8 mouse cellular contexts compared by ENCODE assay signal in genomic region chr14:11556356-11557130, GRCm38 (mm10). TPM values are rescaled to one million over a fixed set of nuclear protein-coding genes. Genes with fewer than 3 reads are reported as not detected.
DNase-seq lines count a peak whose midpoint lies in the region; ATAC-seq and TF ChIP-seq lines count a peak whose summit lies in the region.

No protein-coding gene starts in this region.

- peak; percentile 32 for DNase-seq in ovary, postnatal 10 days (ENCODE audit: low spot score)
- DNase-seq in ovary, adult 18-20 months (ENCODE audit: low spot score) = no peak
- peak; percentile 65 for DNase-seq in kidney, postnatal 0 days (ENCODE audit: low spot score)
- peak; percentile 82 for DNase-seq in midbrain, postnatal 0 days (ENCODE audit: low spot score)
- peak; percentile 55 for DNase-seq in urinary bladder, postnatal 14 days (ENCODE audit: low spot score)

- peak overlapping the region; percentile 79 for H3K4me2 ChIP-seq in forebrain, embryonic 13.5 days
- H3K4me2 ChIP-seq in heart, embryonic 14.5 days (ENCODE audit: low read length) = peak overlapping the region; percentile 95
- peak overlapping the region; percentile 79 for H3K4me2 ChIP-seq in kidney, postnatal 0 days (ENCODE audit: low read length)
- peak overlapping the region; percentile 91 for H3K4me2 ChIP-seq in limb, embryonic 15.5 days
- H3K4me2 ChIP-seq in midbrain, postnatal 0 days (ENCODE audit: low read depth, low read length, poor library complexity, severe bottlenecking) = peak overlapping the region; percentile 84

- no peaks in the 10 kb centered on the region for H3K9me3 ChIP-seq in forebrain, embryonic 13.5 days (replicated peaks)
- H3K9me3 ChIP-seq in heart, embryonic 14.5 days (ENCODE audit: control insufficient read depth, low read length) = no peaks in the 10 kb centered on the region
- no peaks in the 10 kb centered on the region for H3K9me3 ChIP-seq in kidney, postnatal 0 days (replicated peaks; ENCODE audit: low read length)
- H3K9me3 ChIP-seq in limb, embryonic 15.5 days = no peaks in the 10 kb centered on the region
- H3K9me3 ChIP-seq in midbrain, postnatal 0 days (ENCODE audit: low read length) = no peaks in the 10 kb centered on the region

- 6% methylated on average over 26 of the region's 26 CpGs for WGBS in forebrain, embryonic 13.5 days
- 3% methylated on average over 26 of the region's 26 CpGs for WGBS in heart, embryonic 14.5 days
- 1% methylated on average over 26 of the region's 26 CpGs for WGBS in kidney, postnatal 0 days
- WGBS in limb, embryonic 15.5 days = 2% methylated on average over 26 of the region's 26 CpGs
- WGBS in midbrain, postnatal 0 days = 3% methylated on average over 26 of the region's 26 CpGs

- H3K36me3 ChIP-seq in forebrain, embryonic 13.5 days (ENCODE audit: poor library complexity, severe bottlenecking) = no peaks in the 10 kb centered on the region
- no peaks in the 10 kb centered on the region for H3K36me3 ChIP-seq in heart, embryonic 14.5 days (ENCODE audit: control insufficient read depth, insufficient read depth, low read length)
- H3K36me3 ChIP-seq in kidney, postnatal 0 days (ENCODE audit: insufficient read depth, low read length) = no peaks in the 10 kb centered on the region
- no peaks in the 10 kb centered on the region for H3K36me3 ChIP-seq in limb, embryonic 15.5 days
- no peaks in the 10 kb centered on the region for H3K36me3 ChIP-seq in midbrain, postnatal 0 days (ENCODE audit: insufficient read depth, low read length)

- peak; percentile 72 for TF ChIP-seq CTCF in kidney, postnatal 0 days (IDR thresholded peaks at IDR 0.05; ENCODE audit: low read depth)
- no peak; the same call in 1 of the 2 replicates for TF ChIP-seq CTCF in midbrain, postnatal 0 days (IDR thresholded peaks at IDR 0.05)

- no peaks in the 10 kb centered on the region for H3K27me3 ChIP-seq in forebrain, embryonic 13.5 days
- no peaks in the 10 kb centered on the region for H3K27me3 ChIP-seq in heart, embryonic 14.5 days (ENCODE audit: control insufficient read depth, insufficient read depth, low read length)
- no peaks in the 10 kb centered on the region for H3K27me3 ChIP-seq in kidney, postnatal 0 days (ENCODE audit: insufficient read depth, low read length)
- H3K27me3 ChIP-seq in limb, embryonic 15.5 days = no peaks in the 10 kb centered on the region
- no peaks in the 10 kb centered on the region for H3K27me3 ChIP-seq in midbrain, postnatal 0 days (ENCODE audit: insufficient read depth, low read length)

- peaks cover 26% of the 10 kb centered on the region for H3K4me1 ChIP-seq in forebrain, embryonic 13.5 days
- peaks cover 9 to 21% of the 10 kb centered on the region in 2 experiments for H3K4me1 ChIP-seq in heart, embryonic 14.5 days (ENCODE audit: control insufficient read depth in 2 of 2, insufficient read depth in 2 of 2, low read length in 2 of 2)
- H3K4me1 ChIP-seq in kidney, postnatal 0 days (replicated peaks; ENCODE audit: insufficient read depth, low read length) = 0 out of 2 replicates have a peak, but pooled peaks cover 14% of the 10 kb centered on the region
- H3K4me1 ChIP-seq in limb, embryonic 15.5 days = peaks cover 30% of the 10 kb centered on the region
- no peaks in the 10 kb centered on the region for H3K4me1 ChIP-seq in midbrain, postnatal 0 days (ENCODE audit: insufficient read depth, low read length)

- H3K27ac ChIP-seq in forebrain, embryonic 13.5 days = 0 out of 2 replicates have a peak overlapping the region, but pooled peaks have one; percentile 22
- 0 out of 4 replicates have a peak overlapping the region, but pooled peaks of 1 of the 2 experiments have one; percentile 6 for H3K27ac ChIP-seq in heart, embryonic 14.5 days (replicated peaks in 1 of 2; ENCODE audit: control insufficient read depth in 1 of 2, insufficient read depth in 1 of 2, low read depth in 2 of 2, low read length in 2 of 2)
- 0 out of 2 replicates have a peak overlapping the region, but pooled peaks have one; percentile 13 for H3K27ac ChIP-seq in kidney, postnatal 0 days
- no peak overlapping the region for H3K27ac ChIP-seq in limb, embryonic 15.5 days
- H3K27ac ChIP-seq in midbrain, postnatal 0 days (ENCODE audit: low read depth, low read length) = peak overlapping the region; percentile 82

- peak; percentile 6 for ATAC-seq in forebrain, embryonic 13.5 days
- ATAC-seq in heart, embryonic 14.5 days (ENCODE audit: insufficient number of reproducible peaks, insufficient read depth, low FRiP score, low read depth) = no peak
- ATAC-seq in kidney, postnatal 0 days (replicated peaks; ENCODE audit: low FRiP score, low read depth) = no peak
- no peak for ATAC-seq in limb, embryonic 15.5 days (ENCODE audit: insufficient number of reproducible peaks, low FRiP score, low TSS enrichment, low read depth)
- peak; percentile 26; the same call in 1 of the 2 replicates for ATAC-seq in midbrain, postnatal 0 days (ENCODE audit: low FRiP score)

- peak overlapping the region; percentile 79 for H3K9ac ChIP-seq in forebrain, embryonic 13.5 days
- peak overlapping the region; percentile 93 for H3K9ac ChIP-seq in heart, embryonic 14.5 days (ENCODE audit: low read length)
- H3K9ac ChIP-seq in kidney, postnatal 0 days (ENCODE audit: low read depth, low read length) = peak overlapping the region; percentile 80
- no peak overlapping the region for H3K9ac ChIP-seq in limb, embryonic 15.5 days
- peak overlapping the region; percentile 83 for H3K9ac ChIP-seq in midbrain, postnatal 0 days (replicated peaks; ENCODE audit: low read length, poor library complexity, severe bottlenecking)

- H3K4me3 ChIP-seq in forebrain, embryonic 13.5 days = peak overlapping the region; percentile 76
- peak overlapping the region; percentile 72 to 93 for H3K4me3 ChIP-seq in heart, embryonic 14.5 days (ENCODE audit: control insufficient read depth in 1 of 2, insufficient read depth in 1 of 2, low read depth in 1 of 2, low read length in 2 of 2)
- peak overlapping the region; percentile 69 for H3K4me3 ChIP-seq in kidney, postnatal 0 days (replicated peaks; ENCODE audit: low read depth, low read length)
- H3K4me3 ChIP-seq in limb, embryonic 15.5 days = peak overlapping the region; percentile 87
- peak overlapping the region; percentile 86 for H3K4me3 ChIP-seq in midbrain, postnatal 0 days (ENCODE audit: low read depth, low read length)

RNA-seq across cellular contexts. Expression of gene Ptprg, which starts 3.2 kb away (rescaled TPM):
- 32.8 and 35.8 TPM in 2 replicates for polyA plus RNA-seq in forebrain, embryonic 13.5 days (2015; fragmentation: Nextera tagmentation; extraction: Ambion mirVana)
- 15.8 and 17.8 TPM in 2 replicates for polyA plus RNA-seq in heart, embryonic 14.5 days (2014; fragmentation: Nextera tagmentation; extraction: Ambion mirVana)
- polyA plus RNA-seq in kidney, postnatal 0 days (2015; fragmentation: Nextera tagmentation; extraction: Ambion mirVana) = 23.5 and 24.1 TPM in 2 replicates
- polyA plus RNA-seq in limb, embryonic 15.5 days (2015; fragmentation: Nextera tagmentation; extraction: Ambion mirVana) = 23.6 and 27.3 TPM in 2 replicates
- total RNA-seq in midbrain, postnatal 0 days (2014; rRNA removed) = 84.9 and 98.2 TPM in 2 replicates
- polyA plus RNA-seq in midbrain, postnatal 0 days (2015; fragmentation: Nextera tagmentation; extraction: Ambion mirVana) = 25.4 and 25.7 TPM in 2 replicates

Comparison
In these comparisons a context has a peak if more than half of its experiments do, and no peak if none do; other contexts are left out.
1. ATAC-seq: peak in forebrain, embryonic 13.5 days (single experiment) and midbrain, postnatal 0 days (single experiment); none in heart, embryonic 14.5 days (single experiment), kidney, postnatal 0 days (single experiment) and limb, embryonic 15.5 days (single experiment).
2. Peak in every context shown above with its lines, with median percentiles within 50 percentile points of each other: H3K4me2 ChIP-seq and H3K4me3 ChIP-seq.